In the genomic region with DNA sequence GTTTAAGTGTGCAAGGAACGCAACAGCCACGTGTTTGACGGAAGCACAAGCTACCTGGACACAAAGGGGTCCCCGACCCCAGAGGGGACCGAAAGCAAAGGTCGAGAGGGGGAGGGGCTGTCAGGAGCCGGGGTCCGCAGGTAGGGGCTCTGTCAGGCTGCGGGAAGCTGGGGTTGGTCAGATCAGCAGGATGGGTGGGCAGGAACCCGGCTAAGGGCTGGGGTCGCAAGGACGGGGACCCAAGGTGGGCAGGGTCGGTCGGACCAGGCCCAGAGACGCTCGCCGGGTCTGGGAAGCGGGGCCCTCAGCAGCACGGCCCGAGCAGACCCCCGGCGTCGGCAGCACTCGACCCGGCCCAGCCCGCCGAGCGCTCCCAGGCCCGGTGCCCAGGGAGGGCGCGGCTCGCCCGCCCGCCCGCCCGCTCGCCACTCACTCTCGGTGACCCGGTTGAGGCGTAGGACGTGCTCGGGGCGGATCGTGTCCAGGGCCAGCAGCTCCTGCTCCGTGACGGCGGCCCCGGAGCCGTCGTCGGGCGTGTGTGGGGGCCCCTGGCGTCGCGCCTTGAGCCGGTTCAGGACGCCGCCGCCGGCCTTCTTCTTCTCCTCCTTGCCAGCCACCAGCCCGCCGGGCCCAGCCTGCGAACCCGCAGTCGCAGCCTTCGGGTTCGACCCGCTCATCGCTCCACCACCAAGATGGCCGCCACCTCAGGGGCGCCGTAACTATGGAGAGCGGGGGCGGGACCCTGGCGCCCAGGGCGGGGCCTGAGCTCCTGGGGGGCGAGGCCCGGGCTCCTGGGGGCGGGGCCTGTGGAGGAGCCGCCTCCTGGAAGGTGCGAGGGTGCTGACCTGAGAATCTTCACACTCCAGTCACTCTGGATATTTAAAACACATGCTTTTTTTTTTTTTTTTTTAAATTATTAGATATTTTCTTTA, we compare ENCODE assay signal across 8 mouse cellular contexts. TPM values are rescaled to one million over a fixed set of nuclear protein-coding genes. Genes with fewer than 3 reads are reported as not detected.
DNase-seq lines count a peak whose midpoint lies in the region; ATAC-seq and TF ChIP-seq lines count a peak whose summit lies in the region.

A gene (minus strand): TSS at position 742 of the 932 bp plus-strand sequence.

- peaks cover 16% of the 10 kb centered on the region for H3K4me1 ChIP-seq in lung, embryonic 15.5 days
- peaks cover 11% of the 10 kb centered on the region for H3K4me1 ChIP-seq in olfactory bulb, adult 2 months (ENCODE audit: control insufficient read depth, insufficient read depth, low read length)

- H3K4me3 ChIP-seq in lung, embryonic 15.5 days, result peak within 1 kb of the TSS; percentile 84
- peak within 1 kb of the TSS; percentile 75 for H3K4me3 ChIP-seq in olfactory bulb, adult 2 months (ENCODE audit: insufficient read depth, low read depth, low read length)

- H3K4me2 ChIP-seq in lung, embryonic 15.5 days, result peak within 1 kb of the TSS; percentile 96

- H3K27ac ChIP-seq in lung, embryonic 15.5 days, result peak within 1 kb of the TSS; percentile 61; the same call in 1 of the 2 replicates
- no peak within 1 kb of the TSS for H3K27ac ChIP-seq in olfactory bulb, adult 2 months (ENCODE audit: insufficient read depth, low read depth, low read length)

- H3K36me3 ChIP-seq in lung, embryonic 15.5 days, result peaks cover 9% of the 10 kb centered on the region

- H3K9me3 ChIP-seq in lung, embryonic 15.5 days, result no peaks in the 10 kb centered on the region

- DNase-seq in Muller cell, postnatal 12 days (ENCODE audit: inconsistent ontology term), result peak; percentile 95
- DNase-seq in cerebellum, adult 9-10 months, result peak; percentile 90
- peak; percentile 57 for DNase-seq in layer of hippocampus, adult 9-10 months (ENCODE audit: low spot score)
- DNase-seq in thymus, adult 18-20 months, result peak; percentile 78 to 82

- peak within 1 kb of the TSS; percentile 85 for H3K9ac ChIP-seq in lung, embryonic 15.5 days

- peak; percentile 76 for TF ChIP-seq POLR2A in olfactory bulb, adult 2 months (IDR thresholded peaks at IDR 0.05; ENCODE audit: insufficient read depth, low read depth, low read length)

- no peak for TF ChIP-seq CTCF in olfactory bulb, adult 2 months (IDR thresholded peaks at IDR 0.05; ENCODE audit: insufficient read depth, low read depth, low read length)

- ATAC-seq in frontal cortex, adult (ENCODE audit: low TSS enrichment), result peak; percentile 85
- ATAC-seq in hematopoietic stem cell, adult 5-6 weeks (replicated peaks in 1 of 2; ENCODE audit: insufficient read depth in 1 of 2, low FRiP score in 2 of 2, low TSS enrichment in 1 of 2, low read depth in 1 of 2, poor library complexity in 2 of 2, severe bottlenecking in 2 of 2), result peak; percentile 94
- peak; percentile 94 for ATAC-seq in lung, embryonic 15.5 days (ENCODE audit: borderline replicate concordance, extremely low read depth, low FRiP score, low TSS enrichment)

- under 1% methylated on average over 68 of the region's 81 CpGs for WGBS in lung, embryonic 15.5 days
- under 1% methylated on average over 79 of the region's 81 CpGs for WGBS in olfactory bulb, adult 2 months

- no peaks in the 10 kb centered on the region for H3K27me3 ChIP-seq in lung, embryonic 15.5 days

RNA-seq across cellular contexts. Expression of the gene that starts here (rescaled TPM):
- 12.8 and 14.2 TPM in 2 replicates for total RNA-seq in hematopoietic stem cell, adult 5-6 weeks (2017)
- 39.9 and 41.0 TPM in 2 replicates for polyA plus RNA-seq in lung, embryonic 15.5 days (2015; fragmentation: Nextera tagmentation; extraction: Ambion mirVana)
- not detected in 2 replicates for polyA plus RNA-seq in olfactory bulb, adult 2 months (2012; ENCODE audit: insufficient read depth, insufficient read length, low replicate concordance, missing spikeins)
